Mouse (Mus musculus) adrenal gland, postnatal 0 days (tissue): ENCODE results near the gene Gga2. TPM values are rescaled to one million over a fixed set of nuclear protein-coding genes. Genes with fewer than 3 reads are reported as not detected.

Experiments
- polyA plus RNA-seq: library from polyadenylated mRNA; unstranded; fragments of >200 nt; fragmentation: Nextera tagmentation; extraction: Ambion mirVana; gene quantifications from 2 replicates; pipeline ENCODE4 v1.2.1, GENCODE M21; 2015

Gene Gga2
- 26.0 and 28.4 TPM in 2 replicates for polyA plus RNA-seq

GRCm38 (mm10) chr7:122020667-122021354 is at the start of gene Gga2:
Gga2 (minus strand) TSS chr7:122021222.

DNA sequence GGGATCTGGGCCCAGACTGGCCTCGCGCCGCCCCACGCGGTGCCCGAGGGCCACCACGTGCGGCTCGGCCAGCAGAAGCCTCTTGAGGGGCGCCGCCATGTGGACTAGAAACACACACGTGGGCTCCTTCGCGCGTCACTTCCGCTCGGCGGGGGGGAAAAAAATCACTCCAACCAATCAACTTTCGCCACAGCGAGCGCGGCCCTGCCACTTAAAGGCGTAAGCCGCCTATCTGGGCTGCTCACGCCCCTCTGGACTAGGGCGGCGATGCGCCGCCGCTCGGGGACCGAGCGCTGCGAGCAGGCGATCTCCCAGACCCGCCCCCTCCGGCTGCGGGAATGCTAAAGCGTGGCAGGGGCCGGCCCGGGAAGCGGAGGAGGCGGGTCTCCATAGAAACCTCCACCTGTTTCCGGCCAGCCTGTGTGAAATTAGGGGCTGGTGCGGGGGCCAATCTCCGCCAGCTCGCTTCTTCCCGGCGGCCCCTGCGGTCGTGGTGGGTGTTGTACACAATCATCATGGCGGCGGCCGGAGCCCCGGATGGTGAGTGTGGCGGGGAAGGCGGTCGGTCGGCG is 46.0 kb upstream of the Gga2 start, which contains the start of the genes Ubfd1 and Ears2:
Ubfd1 (plus strand) TSS at position 231 of the 572 bp plus-strand sequence.
Ears2 (minus strand) TSS at position 319 of the 572 bp plus-strand sequence.

GRCm38 (mm10) chr7:121981307-121981871 is 39.6 kb downstream of the Gga2 start, which contains the start of gene Cog7:
Cog7 (minus strand) TSS chr7:121981711.

Other genes with a start within 250 kb of the Gga2 start
- gene Scnn1b, start 156.2 kb downstream of the Gga2 start, polyA plus RNA-seq = 0.57 and 2.7 TPM in 2 replicates
- 17.4 and 24.1 TPM in 2 replicates for gene Cog7, start 39.5 kb downstream of the Gga2 start, polyA plus RNA-seq
- gene Ubfd1, start 46.0 kb upstream of the Gga2 start, polyA plus RNA-seq = 29.3 and 33.7 TPM in 2 replicates
- gene Ears2, start 46.0 kb upstream of the Gga2 start, polyA plus RNA-seq = 9.2 and 13.8 TPM in 2 replicates
- 577 and 664 TPM in 2 replicates for gene Ndufab1, start 80.7 kb upstream of the Gga2 start, polyA plus RNA-seq
- gene Palb2, start 111.8 kb upstream of the Gga2 start, polyA plus RNA-seq = 3.8 and 6.8 TPM in 2 replicates
- 81.8 and 96.6 TPM in 2 replicates for gene Dctn5, start 111.8 kb upstream of the Gga2 start, polyA plus RNA-seq
- gene Plk1, start 138.2 kb upstream of the Gga2 start, polyA plus RNA-seq = 15.9 and 19.8 TPM in 2 replicates
- gene Ern2, start 165.0 kb upstream of the Gga2 start, polyA plus RNA-seq = 0.39 TPM in 1 of 2 replicates, not detected in the other
- gene Chp2, start 198.3 kb upstream of the Gga2 start, polyA plus RNA-seq = 0.85 and 1.0 TPM in 2 replicates